Mouse (Mus musculus): ENCODE results near the gene Unc5b.

GRCm38 (mm10) chr10:60800295-60801167 is 30.9 kb downstream of the Unc5b start:
- TF ChIP-seq EP300 (IDR thresholded peaks at IDR 0.05; ENCODE audit: low read depth) = no peak
- TF ChIP-seq CTCF (IDR thresholded peaks at IDR 0.05; ENCODE audit: low read depth) = no peak

Measured in liver, embryonic 14.5 days (tissue).